Mouse (Mus musculus) kidney, adult 2 months (tissue): ENCODE measurements at regions not wholly inside any gene's neighbourhood (a gene's known extent, or its start where the extent isn't known, plus 50 kb on each side); places are given as distances from the start of the nearest gene placed in this dataset.

Source experiments
- DNase-seq: peaks from one replicate; pipeline ENCODE4 v3.0.0; 2021
- H3K27ac ChIP-seq: fragments of 200-500 bp; 2 replicates; pipeline ENCODE4 v1.5.1; 2012; ENCODE audit warnings: low read depth, low read length, control low read depth, inconsistent platforms; ENCODE audit not compliant: insufficient read depth
- H3K27me3 ChIP-seq: fragments of 200-500 bp; replicated peaks from 2 replicates; pipeline ENCODE4 v1.6.1; 2012; ENCODE audit warnings: mild to moderate bottlenecking, moderate library complexity, low read length, inconsistent platforms; ENCODE audit not compliant: control insufficient read depth, insufficient read depth
- H3K36me3 ChIP-seq: fragments of 200-500 bp; 2 replicates; pipeline ENCODE4 v1.6.1; 2012; ENCODE audit warnings: mild to moderate bottlenecking, moderate library complexity, low read length, inconsistent platforms; ENCODE audit not compliant: control insufficient read depth, insufficient read depth
- H3K4me1 ChIP-seq: fragments of 200-500 bp; 2 replicates; pipeline ENCODE4 v1.6.1; 2011; ENCODE audit warnings: low read length; ENCODE audit not compliant: control insufficient read depth, insufficient read depth
- H3K4me3 ChIP-seq: fragments of 200-500 bp; 2 replicates; pipeline ENCODE4 v1.5.1; 2011; ENCODE audit warnings: mild to moderate bottlenecking, low read depth, low read length, control low read depth; ENCODE audit not compliant: insufficient read depth
- CTCF ChIP-seq: fragments of 200-500 bp; conservative IDR thresholded peaks from 2 replicates; pipeline ENCODE4 v1.5.1; 2011; ENCODE audit warnings: low read depth, mild to moderate bottlenecking, control low read depth, low read length, moderate library complexity, mixed read lengths; ENCODE audit not compliant: insufficient read depth, insufficient read length
- POLR2A ChIP-seq: fragments of 200-500 bp; IDR thresholded peaks from one replicate; pipeline ENCODE4 v1.6.1; 2011; ENCODE audit warnings: low read depth, low read length, control low read depth
- WGBS: fragments of 180-500 bp; shearing (Covaris S2); methylation state at CpG from one replicate; pipeline ENCODE4 v1.1.7; 2018; 5-methylcytosine and 5-hydroxymethylcytosine counted together

- TF ChIP-seq POLR2A (no peak), CTCF (no peak)
Measured at GRCm38 (mm10) chr2:64606864-64607263, 417.9 kb downstream of the Grb14 start.

GRCm38 (mm10) chr2:64582258-64582657 lies 442.5 kb downstream of the Grb14 start:
- 38% methylated on average over 3 of the region's 3 CpGs for WGBS
- no peak for DNase-seq
- H3K27ac ChIP-seq: no peak overlapping the region
- TF ChIP-seq POLR2A (no peak), CTCF (no peak)
- no peaks in the 10 kb centered on the region for H3K27me3 ChIP-seq
- H3K4me1 ChIP-seq: no peaks in the 10 kb centered on the region
- no peaks in the 10 kb centered on the region for H3K36me3 ChIP-seq
- no peak overlapping the region for H3K4me3 ChIP-seq

More at GRCm38 (mm10) chr2:64606864-64607263, 417.9 kb downstream of the Grb14 start:
- WGBS: 82% methylated on average over 1 of the region's 1 CpGs
- Histone ChIP-seq H3K27ac (no peak overlapping the region), H3K27me3 (no peaks in the 10 kb centered on the region), H3K36me3 (no peaks in the 10 kb centered on the region), H3K4me3 (no peak overlapping the region), H3K4me1 (no peaks in the 10 kb centered on the region)
- no peak for DNase-seq

- no peak for TF ChIP-seq POLR2A
- no peak for TF ChIP-seq CTCF
- DNase-seq: no peak
- H3K4me1 ChIP-seq: no peaks in the 10 kb centered on the region
- no peak overlapping the region for H3K27ac ChIP-seq
- 80% methylated on average over 5 of the region's 5 CpGs for WGBS
- no peaks in the 10 kb centered on the region for H3K27me3 ChIP-seq
- H3K4me3 ChIP-seq: no peak overlapping the region
- no peaks in the 10 kb centered on the region for H3K36me3 ChIP-seq
Measured at GRCm38 (mm10) chr2:64536032-64536431, 438.2 kb upstream of the Fign start.

- no peak for DNase-seq
- 83% methylated on average over 5 of the region's 5 CpGs for WGBS
Measured at GRCm38 (mm10) chr2:64535351-64535851, 437.6 kb upstream of the Fign start.

GRCm38 (mm10) chr2:64534869-64535268 lies 437.0 kb upstream of the Fign start:
- DNase-seq: no peak
- no peak overlapping the region for H3K27ac ChIP-seq
- no peaks in the 10 kb centered on the region for H3K4me1 ChIP-seq
- 93% methylated on average over 13 of the region's 13 CpGs for WGBS
- no peak overlapping the region for H3K4me3 ChIP-seq
- H3K36me3 ChIP-seq: no peaks in the 10 kb centered on the region
- TF ChIP-seq POLR2A (no peak), CTCF (no peak)
- no peaks in the 10 kb centered on the region for H3K27me3 ChIP-seq

More at GRCm38 (mm10) chr2:64535351-64535851, 437.6 kb upstream of the Fign start:
- Histone ChIP-seq H3K4me3 (no peak overlapping the region), H3K27ac (no peak overlapping the region), H3K27me3 (no peaks in the 10 kb centered on the region), H3K36me3 (no peaks in the 10 kb centered on the region), H3K4me1 (no peaks in the 10 kb centered on the region)
- TF ChIP-seq POLR2A (no peak), CTCF (no peak)

- Histone ChIP-seq H3K27ac (no peak overlapping the region), H3K27me3 (no peaks in the 10 kb centered on the region), H3K4me1 (no peaks in the 10 kb centered on the region), H3K36me3 (no peaks in the 10 kb centered on the region), H3K4me3 (no peak overlapping the region)
- DNase-seq: no peak
- TF ChIP-seq CTCF (no peak), POLR2A (no peak)
- 53% methylated on average over 2 of the region's 2 CpGs for WGBS
Measured at GRCm38 (mm10) chr2:64534344-64534743, 436.5 kb upstream of the Fign start.

GRCm38 (mm10) chr2:64522722-64523121 lies 424.9 kb upstream of the Fign start:
- Histone ChIP-seq H3K4me1 (no peaks in the 10 kb centered on the region), H3K36me3 (no peaks in the 10 kb centered on the region), H3K27me3 (no peaks in the 10 kb centered on the region), H3K4me3 (no peak overlapping the region), H3K27ac (no peak overlapping the region)
- DNase-seq: no peak
- 85% methylated on average over 3 of the region's 3 CpGs for WGBS
- TF ChIP-seq CTCF (no peak), POLR2A (no peak)
